Mouse (Mus musculus) macrophage (primary cell): Measurements from ENCODE around the gene Chst12. TPM values are rescaled to one million over a fixed set of nuclear protein-coding genes. Genes with fewer than 3 reads are reported as not detected.

Experiments
- H3K27ac ChIP-seq: fragments of 350-480 bp; formaldehyde crosslinking; 2 replicates; pipeline ENCODE4 v1.9.0; 2021
- H3K36me3 ChIP-seq: fragments of 350-480 bp; formaldehyde crosslinking; 2 replicates; pipeline ENCODE4 v1.9.0; 2021; ENCODE audit errors: inconsistent target
- H3K4me3 ChIP-seq: fragments of 350-480 bp; formaldehyde crosslinking; 2 replicates; pipeline ENCODE4 v1.9.0; 2021; ENCODE audit errors: inconsistent target
- H3K79me2 ChIP-seq: fragments of 350-480 bp; formaldehyde crosslinking; 2 replicates; pipeline ENCODE4 v1.9.0; 2021; ENCODE audit errors: inconsistent target
- WGBS: methylation state at CpG from one replicate; pipeline ENCODE4 v1.1.7; 2026; ENCODE audit warnings: inconsistent platforms; ENCODE audit not compliant: missing documents; 5-methylcytosine and 5-hydroxymethylcytosine counted together
- polyA plus RNA-seq: library from polyadenylated mRNA; stranded (reverse); fragments of 250-400 nt; gene quantifications from 3 replicates; pipeline ENCODE4 v1.2.4, GENCODE M21; 2018; ENCODE audit warnings: inconsistent platforms

Gene Chst12
- polyA plus RNA-seq, 1 experiment from 2014 or later = 56.4 TPM

DNA sequence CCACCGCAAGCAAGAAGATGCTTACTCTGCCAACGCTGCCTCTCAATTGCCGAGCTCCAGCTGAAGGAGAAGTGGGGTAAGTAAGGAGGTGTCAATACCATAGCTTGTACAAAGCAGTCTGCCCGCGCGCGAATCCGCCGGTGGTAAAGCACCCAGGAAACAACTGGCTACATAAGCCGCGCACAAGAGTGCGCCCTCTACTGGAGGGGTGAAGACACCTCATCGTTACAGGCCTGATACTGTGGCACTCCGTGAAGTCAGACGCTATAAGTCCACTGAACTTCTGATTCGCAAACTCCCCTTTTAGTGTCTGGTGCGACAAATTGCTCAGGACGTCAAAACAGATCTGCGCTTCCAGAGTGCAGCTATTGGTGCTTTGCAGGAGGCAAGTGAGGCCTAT, 41.0 kb downstream of the Chst12 start:
- Histone ChIP-seq H3K79me2 (no peaks in the 10 kb centered on the region), H3K27ac (no peak overlapping the region), H3K36me3 (no peaks in the 10 kb centered on the region), H3K4me3 (no peak overlapping the region)
- WGBS = 92% methylated on average over 17 of the region's 19 CpGs

DNA sequence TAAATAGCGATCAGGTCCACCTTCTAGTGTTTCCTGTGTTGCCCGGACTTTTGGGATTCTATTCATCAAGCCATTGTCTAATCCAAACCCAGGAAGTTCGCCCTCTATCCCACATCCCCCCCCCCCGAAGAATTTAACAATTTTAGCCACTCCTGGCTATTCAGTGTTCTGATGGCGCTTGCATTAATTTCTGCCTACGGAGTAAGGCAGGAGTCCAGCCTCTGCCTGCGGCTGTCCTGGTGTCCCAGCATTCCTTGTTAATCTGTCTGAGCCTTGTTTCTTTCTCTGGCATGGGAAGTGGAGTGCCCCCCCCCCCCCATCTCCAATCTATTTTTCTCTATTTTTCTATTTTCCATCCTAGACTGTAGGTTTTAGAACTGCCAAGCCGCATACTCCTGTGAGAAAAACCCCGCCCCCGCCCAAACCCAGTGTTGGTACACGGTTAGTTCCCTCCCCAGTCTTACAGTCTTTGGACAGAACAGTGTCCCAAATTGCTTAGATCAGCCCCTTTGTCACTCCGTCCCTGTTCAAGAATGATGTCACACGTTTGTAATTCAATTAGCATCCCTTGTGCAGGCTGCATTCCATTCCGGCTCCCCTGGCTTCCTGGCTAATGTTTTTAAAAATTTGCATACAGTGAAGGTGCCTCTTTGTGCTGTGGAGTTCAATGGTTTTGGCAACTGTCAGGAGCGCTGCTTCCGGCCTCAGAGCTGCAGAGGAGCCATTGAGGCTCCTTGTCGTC, 44.1 kb downstream of the Chst12 start:
- no peaks in the 10 kb centered on the region for H3K36me3 ChIP-seq
- no peak overlapping the region for H3K27ac ChIP-seq
- H3K4me3 ChIP-seq = no peak overlapping the region
- 70% methylated on average over 17 of the region's 17 CpGs for WGBS
- no peaks in the 10 kb centered on the region for H3K79me2 ChIP-seq

DNA sequence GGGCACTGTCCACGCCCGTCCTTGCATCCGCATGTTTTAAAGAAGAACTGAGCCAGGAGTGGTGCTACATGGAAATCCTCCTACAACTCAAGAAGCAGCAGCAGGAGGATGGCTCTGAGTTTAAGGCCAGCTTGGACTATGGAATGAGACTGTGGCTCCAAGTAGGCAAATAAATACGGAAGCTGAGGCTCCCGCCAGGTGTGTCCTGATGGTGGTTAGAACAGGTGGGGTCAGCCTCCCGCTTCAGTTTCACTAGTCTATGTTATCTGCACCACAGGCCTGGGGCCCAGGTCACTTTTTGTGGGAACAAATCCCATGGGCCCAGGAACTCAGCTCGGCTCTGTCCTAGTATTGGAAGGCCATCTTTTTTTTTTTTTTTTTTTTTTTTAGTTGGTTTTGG, 48.4 kb downstream of the Chst12 start:
- Histone ChIP-seq H3K4me3 (no peak overlapping the region), H3K36me3 (no peaks in the 10 kb centered on the region), H3K27ac (no peak overlapping the region), H3K79me2 (no peaks in the 10 kb centered on the region)
- WGBS = 93% methylated on average over 7 of the region's 7 CpGs

DNA sequence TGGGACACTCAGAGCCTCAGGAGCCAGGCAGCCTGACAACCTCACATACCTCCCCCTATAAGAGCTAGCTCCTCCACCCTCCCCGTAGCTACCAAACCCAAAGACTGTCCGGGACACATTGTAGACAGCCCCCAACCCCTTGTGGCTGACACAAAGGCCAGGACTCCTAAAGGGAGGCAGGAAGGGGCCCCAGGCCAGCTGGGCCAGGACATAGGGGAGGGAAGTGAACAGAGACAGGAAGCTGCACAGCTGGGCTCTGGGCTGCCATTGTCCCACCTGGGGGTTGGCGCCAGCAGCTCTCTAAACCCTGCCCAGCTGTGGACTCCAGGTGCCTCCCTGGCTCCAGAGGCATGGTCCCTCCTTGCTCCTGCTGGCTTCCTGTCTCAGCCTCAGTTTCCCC, 51.5 kb downstream of the Chst12 start:
- 56% methylated on average over 3 of the region's 3 CpGs for WGBS
- no peak overlapping the region for H3K27ac ChIP-seq
- H3K79me2 ChIP-seq = no peaks in the 10 kb centered on the region
- H3K4me3 ChIP-seq = no peak overlapping the region
- no peaks in the 10 kb centered on the region for H3K36me3 ChIP-seq

DNA sequence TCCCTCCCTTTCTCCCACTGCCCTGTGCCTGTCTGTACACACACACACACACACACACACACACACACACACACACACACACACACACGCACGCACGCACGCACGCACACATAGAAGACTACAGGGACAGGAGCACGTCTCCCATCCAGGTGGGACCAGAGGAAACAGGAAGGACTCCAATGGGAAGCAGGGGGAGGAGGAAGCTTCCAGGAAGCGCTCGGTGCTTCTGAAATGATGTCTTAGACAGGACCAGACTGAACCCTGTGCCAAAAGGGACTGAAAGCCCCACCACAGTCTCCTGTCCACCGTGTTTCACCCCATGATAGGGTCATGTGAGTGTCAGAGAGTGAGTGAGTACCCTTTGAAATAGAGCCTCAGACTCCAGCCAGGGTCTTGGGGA, 57.3 kb downstream of the Chst12 start:
- WGBS = 70% methylated on average over 3 of the region's 9 CpGs
- Histone ChIP-seq H3K79me2 (no peaks in the 10 kb centered on the region), H3K36me3 (no peaks in the 10 kb centered on the region), H3K4me3 (no peak overlapping the region), H3K27ac (no peak overlapping the region)

DNA sequence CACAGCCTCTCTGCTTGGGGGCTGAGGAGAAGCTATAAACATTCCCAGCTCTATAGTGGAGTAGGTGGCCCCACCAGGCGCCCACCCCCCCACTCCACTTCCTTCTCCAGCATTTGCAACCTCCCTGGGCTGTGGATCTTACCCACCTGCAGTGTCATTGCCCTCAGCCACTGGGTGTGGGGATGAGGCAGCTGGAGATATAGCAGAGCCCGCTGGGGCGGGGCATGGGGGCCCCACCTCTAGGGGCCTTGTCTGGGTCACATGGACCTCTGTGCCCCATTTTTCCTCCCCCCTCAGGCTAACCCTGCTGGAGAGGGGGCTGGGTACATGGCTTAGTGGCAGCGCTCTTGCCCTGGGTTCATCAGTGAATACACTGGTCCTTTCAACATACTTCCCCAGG, 59.5 kb downstream of the Chst12 start, which contains the start of gene Grifin:
Gene Grifin (minus strand): TSS at position 176 of the 400 bp plus-strand sequence.
- no peak within 1 kb of the TSS for H3K4me3 ChIP-seq
- WGBS = 86% methylated on average over 4 of the region's 4 CpGs
- H3K79me2 ChIP-seq = no peaks in the 10 kb centered on the region
- no peaks in the 10 kb centered on the region for H3K36me3 ChIP-seq
- no peak within 1 kb of the TSS for H3K27ac ChIP-seq

DNA sequence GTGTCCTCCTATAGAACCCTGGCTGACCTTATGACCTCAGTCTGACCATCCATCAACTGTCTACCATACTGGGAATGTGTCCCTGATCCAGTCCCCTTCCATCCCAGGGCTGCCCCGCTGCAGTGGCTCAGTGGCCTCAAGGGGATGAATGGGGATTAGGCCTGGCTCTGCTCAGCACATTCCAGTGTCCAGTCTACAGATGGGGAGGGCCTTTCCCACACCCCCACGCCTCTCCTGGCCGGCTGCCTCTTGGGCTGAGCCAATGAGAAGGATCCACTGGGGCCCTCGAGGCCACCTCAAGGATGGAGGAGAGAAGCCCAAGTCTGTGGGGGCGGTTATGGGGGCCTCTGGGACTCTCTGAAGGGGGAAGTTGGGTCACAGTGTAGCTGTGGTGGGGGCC, 60.1 kb downstream of the Chst12 start:
- H3K27ac ChIP-seq = no peak overlapping the region
- no peak overlapping the region for H3K4me3 ChIP-seq
- no peaks in the 10 kb centered on the region for H3K79me2 ChIP-seq
- 71% methylated on average over 5 of the region's 5 CpGs for WGBS
- H3K36me3 ChIP-seq = no peaks in the 10 kb centered on the region

DNA sequence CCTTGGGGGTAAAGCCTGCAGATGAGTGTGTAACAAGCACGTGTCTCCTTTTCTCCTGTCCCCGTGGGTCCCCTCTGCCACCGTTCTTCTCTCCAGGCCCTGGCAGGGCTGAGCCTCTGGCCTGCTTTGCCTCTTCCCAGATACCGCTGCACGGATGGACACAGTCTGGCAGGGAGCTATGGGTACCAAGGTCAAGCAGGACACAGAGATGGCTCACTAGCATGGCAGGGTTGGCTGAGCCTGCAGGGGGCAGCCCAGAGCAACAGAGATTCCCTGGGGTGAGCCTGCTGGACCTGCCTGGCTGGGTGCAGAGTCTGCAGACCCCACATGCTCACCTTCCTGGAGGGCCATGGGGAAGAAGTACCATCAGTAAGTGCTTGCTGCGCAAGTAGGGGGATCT, 60.5 kb downstream of the Chst12 start:
- no peak overlapping the region for H3K27ac ChIP-seq
- 76% methylated on average over 6 of the region's 6 CpGs for WGBS
- no peaks in the 10 kb centered on the region for H3K79me2 ChIP-seq
- no peak overlapping the region for H3K4me3 ChIP-seq
- H3K36me3 ChIP-seq = no peaks in the 10 kb centered on the region

DNA sequence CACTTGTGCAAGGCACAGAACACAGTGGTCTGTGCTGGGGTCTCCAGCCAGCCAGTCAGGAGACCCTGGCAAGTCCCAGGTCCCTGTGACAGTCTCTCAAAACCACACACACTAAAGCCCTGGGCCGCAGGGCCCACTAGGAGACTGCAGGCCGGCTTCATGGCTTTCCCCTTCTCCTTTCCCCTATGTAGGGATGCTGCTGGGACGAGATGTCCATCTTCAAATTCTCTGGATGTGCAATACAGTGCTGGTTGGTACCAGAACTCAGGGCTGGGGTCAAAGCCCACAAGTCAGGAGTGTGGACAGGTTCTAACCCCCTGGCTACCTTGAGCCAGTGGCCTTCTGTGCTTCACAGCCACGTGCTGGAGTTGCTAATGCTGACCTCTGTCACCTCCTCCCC, 60.9 kb downstream of the Chst12 start:
- Histone ChIP-seq H3K27ac (no peak overlapping the region), H3K79me2 (no peaks in the 10 kb centered on the region), H3K36me3 (no peaks in the 10 kb centered on the region), H3K4me3 (no peak overlapping the region)
- WGBS = 87% methylated on average over 4 of the region's 4 CpGs

DNA sequence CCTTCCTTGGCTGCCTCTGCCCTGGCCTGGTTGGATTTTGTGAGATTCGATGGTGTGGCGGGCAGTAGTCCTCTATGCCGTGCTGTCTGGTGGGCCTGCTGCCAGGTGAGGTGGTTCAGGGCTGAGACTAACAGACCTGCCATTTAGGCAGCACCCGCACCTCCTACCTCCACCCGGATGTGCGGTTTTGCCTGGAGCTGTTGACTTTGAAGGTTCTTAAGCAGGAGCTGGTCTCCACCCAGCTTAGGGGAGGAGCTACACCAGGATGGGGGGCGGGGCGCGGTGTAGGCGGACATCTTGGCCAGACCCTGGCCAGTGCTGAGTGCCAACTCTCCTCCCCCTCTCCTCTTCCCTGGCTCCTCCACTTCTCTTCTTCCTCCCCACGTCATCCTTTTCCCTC, 62.0 kb downstream of the Chst12 start:
- no peak overlapping the region for H3K4me3 ChIP-seq
- H3K79me2 ChIP-seq = no peaks in the 10 kb centered on the region
- H3K27ac ChIP-seq = no peak overlapping the region
- no peaks in the 10 kb centered on the region for H3K36me3 ChIP-seq
- WGBS = 26% methylated on average over 8 of the region's 11 CpGs

DNA sequence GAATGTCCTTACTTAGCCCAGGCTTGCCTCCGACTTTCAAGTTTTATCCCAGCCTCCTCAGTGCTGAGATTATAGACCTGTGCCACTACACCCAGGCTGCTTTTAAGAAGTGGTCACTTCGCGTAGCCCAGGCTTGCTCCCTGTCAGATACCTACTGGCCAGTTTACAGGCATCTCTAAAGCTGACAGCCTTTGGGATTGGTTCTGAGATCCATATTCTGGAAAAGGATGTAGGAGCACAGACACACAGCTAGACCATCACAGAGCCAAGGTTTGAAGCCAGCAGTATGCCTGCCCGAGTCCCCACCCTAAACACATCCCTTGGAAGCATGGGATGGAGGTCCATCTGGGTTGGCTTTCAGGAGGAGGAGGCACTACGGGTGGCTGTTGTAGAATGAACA, 62.4 kb downstream of the Chst12 start:
- no peak overlapping the region for H3K4me3 ChIP-seq
- H3K36me3 ChIP-seq = no peaks in the 10 kb centered on the region
- no peak overlapping the region for H3K27ac ChIP-seq
- H3K79me2 ChIP-seq = no peaks in the 10 kb centered on the region
- WGBS = 80% methylated on average over 5 of the region's 5 CpGs

DNA sequence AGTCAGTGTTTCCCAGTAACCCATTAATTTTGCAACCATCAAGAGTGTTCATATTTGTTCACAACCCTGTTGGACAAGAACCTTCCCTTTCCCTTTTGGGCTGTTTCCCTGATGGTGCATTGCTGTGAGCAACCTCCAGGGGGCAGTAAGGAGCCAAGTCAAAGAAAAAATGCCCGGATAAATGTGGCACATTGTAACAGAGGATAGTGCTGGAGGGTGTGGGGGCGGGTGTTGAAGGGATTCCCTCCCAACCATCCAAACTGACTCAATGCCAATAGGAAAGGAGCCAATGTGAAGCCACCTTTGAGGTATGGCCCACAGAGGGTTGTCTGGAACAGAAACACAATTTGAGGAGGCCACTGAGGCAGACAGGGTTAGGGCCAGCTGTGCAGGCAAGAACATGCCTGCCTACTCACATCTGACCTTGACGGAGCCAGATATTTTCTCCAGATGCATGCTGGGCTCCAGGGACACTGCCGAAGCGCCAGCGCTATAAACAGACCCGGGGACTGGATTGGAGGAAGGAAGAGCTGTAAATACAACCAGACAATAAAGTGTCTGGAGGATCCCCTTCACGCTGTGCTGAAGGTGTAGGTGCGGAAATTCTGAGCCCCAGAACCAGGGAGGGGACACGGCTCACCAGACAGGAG, 63.1 kb downstream of the Chst12 start:
- Histone ChIP-seq H3K79me2 (no peaks in the 10 kb centered on the region), H3K36me3 (no peaks in the 10 kb centered on the region), H3K27ac (no peak overlapping the region), H3K4me3 (no peak overlapping the region)
- 46% methylated on average over 7 of the region's 10 CpGs for WGBS

DNA sequence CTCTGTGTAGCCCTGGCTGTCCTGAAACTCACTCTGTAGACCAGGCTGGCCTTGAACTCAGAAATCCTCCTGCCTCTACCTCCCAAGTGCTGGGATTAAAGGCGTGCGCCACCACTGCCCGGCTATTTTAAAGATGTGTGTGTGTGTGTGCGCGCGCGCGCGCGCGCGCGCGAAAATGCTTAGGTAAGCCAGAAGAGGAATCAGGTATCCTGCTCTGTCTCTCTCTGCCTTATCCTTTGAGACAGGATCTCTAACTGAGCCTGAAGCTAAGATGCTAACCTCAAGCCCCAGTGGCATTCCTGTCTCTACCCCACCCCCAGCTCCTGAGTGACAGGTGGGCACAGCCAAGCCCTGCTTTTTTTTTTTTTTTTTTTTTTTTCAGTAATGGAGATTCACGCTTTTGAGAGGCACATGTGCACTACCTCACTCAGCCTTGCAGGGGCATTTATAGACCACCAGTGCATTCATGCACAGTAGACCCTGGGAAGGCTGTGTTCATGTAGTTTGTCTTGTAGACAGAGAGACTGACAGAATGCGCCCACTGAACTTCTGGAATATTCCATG, 63.8 kb downstream of the Chst12 start:
- Histone ChIP-seq H3K79me2 (no peaks in the 10 kb centered on the region), H3K27ac (no peak overlapping the region), H3K36me3 (no peaks in the 10 kb centered on the region), H3K4me3 (no peak overlapping the region)
- 85% methylated on average over 12 of the region's 16 CpGs for WGBS

DNA sequence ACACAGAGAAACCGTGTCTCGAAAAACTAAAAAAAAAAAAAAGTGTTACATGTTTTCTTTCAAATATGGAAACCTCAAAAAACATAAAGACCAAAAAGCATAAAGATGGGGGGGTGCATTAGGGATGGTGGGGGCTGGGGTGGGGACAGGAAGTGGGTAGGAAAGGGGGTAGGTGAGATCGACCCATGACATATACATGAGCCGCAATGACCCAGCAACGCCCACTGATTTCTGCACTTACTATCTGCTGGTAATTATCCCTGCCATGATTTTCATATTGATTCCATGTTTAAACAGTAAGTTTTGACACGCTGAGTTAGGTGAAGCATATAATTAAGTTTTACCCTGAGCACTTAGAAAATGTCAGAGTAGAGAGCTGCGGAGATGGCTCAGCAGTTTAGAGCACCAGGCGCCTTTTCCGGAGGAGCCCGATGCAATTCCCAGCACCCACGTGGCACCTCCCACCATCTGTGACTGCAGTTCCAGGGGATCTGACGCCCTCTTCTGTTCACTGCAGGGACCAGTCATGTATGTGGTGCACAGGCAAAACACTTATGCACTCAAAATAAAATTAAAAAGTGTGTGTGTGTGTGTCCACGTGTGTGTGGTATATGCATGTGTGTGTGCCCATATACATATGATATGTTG, 65.0 kb downstream of the Chst12 start:
- whole genome bisulfite sequencing = 87% methylated on average over 11 of the region's 13 CpGs
- Histone ChIP-seq H3K27ac (no peak overlapping the region), H3K36me3 (no peaks in the 10 kb centered on the region), H3K4me3 (no peak overlapping the region), H3K79me2 (no peaks in the 10 kb centered on the region)

DNA sequence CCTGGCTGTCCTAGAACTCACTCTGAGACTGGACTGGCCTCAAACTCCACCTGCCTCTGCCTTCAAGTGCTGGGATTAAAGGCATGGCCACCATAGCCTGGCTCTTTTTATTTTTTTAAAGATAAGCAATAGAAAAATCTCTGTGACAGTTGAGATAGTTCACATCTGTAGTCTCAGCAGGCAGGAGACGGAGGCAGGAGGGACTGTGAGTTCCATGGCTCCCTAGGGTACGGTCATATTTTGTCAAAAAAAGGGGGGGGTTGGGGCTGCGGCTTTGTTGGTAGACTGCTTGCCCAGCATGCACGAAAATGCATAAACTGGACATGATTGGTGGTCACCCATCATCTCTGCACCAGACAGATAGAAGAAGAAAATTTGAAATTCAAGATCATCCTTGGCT, 65.9 kb downstream of the Chst12 start:
- 90% methylated on average over 4 of the region's 4 CpGs for WGBS
- Histone ChIP-seq H3K4me3 (no peak overlapping the region), H3K27ac (no peak overlapping the region), H3K36me3 (no peaks in the 10 kb centered on the region), H3K79me2 (no peaks in the 10 kb centered on the region)
